Mouse (Mus musculus) left cerebral cortex, adult 9 months (tissue): ENCODE results near the gene Hs6st3.

ENCODE experiments used
- DNase-seq, 2 experiments: peaks; one replicate each; pipeline ENCODE4 v3.0.0; 2022; ENCODE audit warnings: low spot score in 2 of 2

Hs6st3 gene

DNA sequence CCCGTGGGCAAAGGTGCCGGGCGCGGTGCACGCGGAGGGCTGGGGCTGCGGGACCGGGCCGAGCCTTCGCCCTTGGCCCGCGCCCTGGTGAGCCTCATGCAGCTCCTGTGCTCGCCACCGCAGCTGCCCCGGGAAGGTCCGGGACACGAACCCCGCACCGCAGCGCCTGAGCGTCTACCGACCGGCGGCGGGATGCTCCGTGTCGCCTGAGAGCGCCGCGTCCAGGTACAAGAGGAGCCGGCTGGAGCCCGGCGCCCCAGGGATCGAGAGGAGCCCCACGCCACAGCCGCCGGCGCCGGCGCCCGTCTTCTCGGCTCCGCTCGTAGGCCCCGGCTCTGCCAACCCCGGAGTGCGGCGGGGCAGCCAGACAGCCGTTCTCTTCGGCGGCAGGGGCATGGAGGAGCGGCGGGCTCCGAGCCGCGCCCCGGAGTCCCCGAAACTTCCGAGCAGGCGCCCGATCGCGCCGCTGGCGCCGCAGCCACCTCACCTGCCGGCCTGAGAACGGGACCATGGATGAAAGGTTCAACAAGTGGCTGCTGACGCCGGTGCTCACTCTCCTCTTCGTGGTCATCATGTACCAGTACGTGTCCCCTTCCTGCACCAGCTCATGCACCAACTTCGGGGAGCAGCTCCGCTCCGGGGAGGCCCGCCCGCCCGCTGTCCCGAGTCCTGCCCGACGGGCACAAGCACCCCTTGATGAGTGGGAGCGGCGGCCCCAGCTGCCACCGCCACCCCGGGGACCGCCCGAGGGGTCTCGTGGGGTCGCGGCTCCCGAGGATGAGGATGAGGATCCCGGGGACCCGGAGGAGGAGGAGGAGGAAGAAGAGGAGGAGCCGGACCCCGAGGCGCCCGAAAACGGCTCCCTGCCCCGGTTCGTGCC lies at the start of gene Hs6st3:
Gene Hs6st3 (plus strand): TSS at position 436 of the 880 bp plus-strand sequence.
- DNase-seq = no peak

DNA sequence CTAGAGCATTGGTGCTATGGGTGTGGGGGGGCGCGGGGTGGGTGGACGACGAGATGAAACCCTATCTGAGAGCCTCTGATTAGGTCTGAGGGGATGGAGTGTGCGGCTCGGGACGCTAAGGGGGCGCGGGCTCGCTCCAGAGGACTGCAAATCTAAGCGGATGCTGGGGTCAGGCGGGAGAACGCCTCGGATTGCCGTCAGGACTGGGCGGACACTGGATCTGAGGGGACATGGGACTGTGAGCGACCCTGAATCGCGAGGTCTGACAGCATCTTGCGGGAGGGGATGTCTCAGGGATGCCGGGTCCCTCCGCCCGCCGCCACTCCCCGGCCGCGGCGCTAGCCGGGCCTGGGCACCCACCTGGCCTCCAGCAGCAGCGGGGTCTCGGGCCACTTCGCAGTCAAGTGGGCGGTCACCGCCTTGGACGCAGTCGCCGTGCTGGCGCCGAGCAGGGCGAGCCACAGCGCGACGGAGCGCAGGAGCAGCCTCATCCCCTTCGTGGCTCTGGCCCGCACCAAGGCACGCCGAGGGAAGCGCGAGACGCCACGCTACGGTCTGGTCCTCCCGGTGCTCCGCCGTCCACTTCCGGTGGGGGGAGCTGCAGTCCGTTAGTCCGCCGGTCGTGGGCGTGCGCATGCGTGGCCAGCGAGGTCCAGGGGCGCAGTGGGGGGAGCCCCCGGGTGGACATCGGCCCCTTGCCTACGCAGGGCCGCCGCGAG lies 39.1 kb upstream of the Hs6st3 start, which contains the start of gene Uggt2:
Gene Uggt2 (minus strand): TSS at position 580 of the 719 bp plus-strand sequence.
- peak; percentile 44 to 82 for DNase-seq

DNA sequence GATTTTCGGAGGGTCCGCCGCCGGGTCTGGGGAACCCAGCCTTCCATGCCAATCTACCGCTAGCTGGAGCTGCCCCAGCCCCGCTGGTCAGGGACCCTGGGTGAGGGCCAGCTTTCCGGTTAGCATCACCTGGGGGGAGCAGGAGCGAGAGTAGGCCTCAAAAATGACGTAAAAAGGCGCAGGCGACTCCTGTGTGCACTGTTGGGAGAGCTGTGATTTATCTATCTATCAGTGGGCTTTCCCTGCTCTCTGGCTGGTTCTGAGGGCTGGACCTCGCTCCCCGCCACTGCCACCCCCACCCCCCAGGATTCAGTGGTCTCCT lies 38.6 kb upstream of the Hs6st3 start:
- no peak for DNase-seq

DNA sequence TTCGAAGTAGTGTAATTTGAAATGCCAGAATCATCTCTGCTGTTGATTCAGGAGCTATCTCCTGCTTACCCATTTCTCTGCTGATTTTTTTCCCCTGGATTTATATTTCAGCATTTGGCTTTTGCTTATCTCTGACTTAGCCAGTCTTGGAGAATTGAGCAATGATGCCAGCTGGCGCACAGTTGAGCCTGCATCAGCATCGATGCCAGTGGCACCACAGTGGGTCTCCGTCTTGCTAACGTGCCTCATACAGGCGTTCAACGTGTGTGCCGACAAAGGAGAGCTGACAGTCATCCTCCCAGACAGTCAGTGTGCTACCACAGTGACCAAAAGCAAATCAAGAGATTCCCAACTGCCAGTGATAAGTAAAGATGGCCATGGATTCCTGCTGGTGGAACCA lies 30.6 kb upstream of the Hs6st3 start:
- DNase-seq = no peak

DNA sequence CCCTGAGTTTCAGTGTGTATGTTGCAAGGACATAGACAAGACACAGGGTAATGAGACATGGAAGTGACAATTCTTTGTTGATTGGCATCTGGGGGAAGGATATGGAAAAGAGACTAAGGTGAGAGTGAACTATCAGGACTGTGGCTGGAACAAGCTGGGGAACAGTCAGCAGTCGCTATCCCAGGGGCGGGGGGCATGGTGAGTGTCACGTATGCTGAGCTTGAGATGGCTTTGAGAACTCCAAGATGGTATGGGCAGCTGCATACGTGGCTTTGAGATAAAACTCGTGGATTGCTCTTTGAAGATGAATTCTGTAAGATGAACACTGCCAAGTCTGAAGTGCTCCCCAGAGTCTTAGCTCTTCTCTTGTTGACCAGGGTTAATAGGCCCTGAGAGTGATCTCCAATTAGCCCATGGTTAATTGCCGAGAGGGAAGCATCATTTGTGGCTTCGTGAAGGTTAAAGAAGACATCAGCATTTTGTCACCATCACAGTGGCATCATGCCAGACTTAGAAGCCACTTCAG lies 29.3 kb upstream of the Hs6st3 start:
- DNase-seq = no peak

DNA sequence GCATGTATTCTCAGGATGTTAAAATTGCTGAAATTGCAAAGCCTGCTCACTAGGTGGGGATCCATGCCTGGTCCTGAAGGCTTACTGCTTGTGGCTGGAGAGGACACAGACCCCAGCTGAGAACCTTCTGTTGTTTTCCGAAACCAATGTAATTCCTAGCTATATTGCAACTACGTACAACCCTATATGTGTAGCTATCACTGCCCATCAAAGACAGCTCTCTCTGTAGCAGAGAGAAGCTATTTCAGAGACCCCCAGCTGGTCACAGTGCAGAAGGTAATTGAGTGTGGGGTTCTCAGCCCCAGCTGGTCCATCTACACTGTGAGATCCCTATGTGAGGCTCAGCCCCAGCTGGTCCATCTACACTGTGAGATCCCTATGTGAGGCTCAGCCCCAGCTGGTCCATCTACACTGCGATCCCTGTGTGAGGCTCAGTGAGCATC lies 28.3 kb upstream of the Hs6st3 start:
- DNase-seq = no peak

DNA sequence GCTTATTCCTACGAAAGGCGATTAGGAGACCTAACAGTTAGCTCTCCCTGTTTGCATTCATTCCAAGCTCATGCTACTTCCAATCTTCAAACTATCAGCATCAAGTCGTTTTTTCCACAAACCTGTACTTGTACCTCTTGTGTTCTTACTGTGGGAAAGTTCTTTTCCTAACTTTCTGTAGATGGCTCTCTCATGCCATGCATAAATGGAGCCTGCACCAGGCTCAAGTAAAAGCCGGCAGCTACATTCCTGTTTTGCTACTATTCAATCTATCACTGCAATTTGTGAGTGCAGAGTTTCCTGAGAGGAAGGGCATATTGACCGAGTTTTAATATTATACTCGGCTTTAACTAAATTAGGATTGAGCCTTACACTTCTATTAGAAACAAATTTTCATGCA lies 25.6 kb upstream of the Hs6st3 start:
- no peak for DNase-seq

DNA sequence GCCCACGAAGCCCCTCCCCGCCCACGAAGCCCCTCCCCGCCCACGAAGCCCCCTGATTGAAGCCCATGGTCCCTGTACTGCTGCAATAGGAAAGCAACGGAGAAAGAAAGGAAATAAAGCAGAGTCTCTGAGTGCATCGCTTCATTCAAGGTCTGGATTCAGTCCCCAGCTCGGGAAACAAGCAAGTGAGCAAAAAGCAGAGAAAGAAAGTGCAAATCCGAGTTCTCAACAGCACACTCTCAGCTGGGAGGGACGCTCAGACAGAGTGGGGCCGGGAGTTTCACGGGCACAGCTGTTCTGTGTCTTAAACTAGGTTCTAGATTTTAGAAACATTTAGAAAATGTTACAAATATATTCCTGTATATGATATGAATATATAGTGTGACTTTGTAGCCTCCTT lies 14.6 kb upstream of the Hs6st3 start:
- no peak for DNase-seq

DNA sequence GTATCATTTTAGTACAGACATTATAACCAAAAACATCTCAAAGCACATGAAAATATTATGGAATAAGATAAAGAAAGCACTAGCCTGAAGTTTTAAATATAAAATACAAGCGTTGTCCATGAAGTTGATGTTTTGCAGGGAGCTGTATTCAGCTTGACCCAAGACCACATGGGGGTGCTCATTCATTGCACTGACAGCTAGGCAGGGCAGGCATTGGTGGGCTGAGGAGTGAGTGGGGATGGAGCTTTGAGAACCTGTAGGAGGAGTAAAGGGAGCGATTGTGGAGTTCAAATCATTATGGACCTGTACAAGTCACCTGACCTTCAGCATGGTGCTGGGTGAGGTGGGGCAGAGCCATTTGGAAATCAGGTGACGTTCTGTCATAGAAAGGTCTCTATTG lies 14.1 kb upstream of the Hs6st3 start:
- DNase-seq = no peak

DNA sequence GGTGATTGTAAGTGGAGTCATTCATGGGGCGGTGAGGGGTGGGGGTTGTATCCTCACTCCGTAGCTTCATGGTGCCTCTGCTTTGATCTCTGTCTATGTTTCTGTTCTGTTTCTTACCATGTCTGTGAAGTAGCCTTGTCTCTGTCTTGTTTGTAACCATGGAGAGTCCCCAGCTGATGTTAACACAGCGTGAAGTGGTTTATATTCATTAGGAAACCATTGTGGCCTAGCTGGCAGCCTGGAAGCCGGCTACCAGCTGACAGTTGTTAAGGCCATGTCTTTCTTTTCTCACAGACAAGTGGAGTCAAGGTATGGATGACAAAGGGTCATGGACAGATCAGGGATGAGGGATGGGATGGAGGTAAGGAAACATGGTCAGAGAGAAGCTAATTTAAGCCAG lies 12.3 kb upstream of the Hs6st3 start:
- DNase-seq = no peak

DNA sequence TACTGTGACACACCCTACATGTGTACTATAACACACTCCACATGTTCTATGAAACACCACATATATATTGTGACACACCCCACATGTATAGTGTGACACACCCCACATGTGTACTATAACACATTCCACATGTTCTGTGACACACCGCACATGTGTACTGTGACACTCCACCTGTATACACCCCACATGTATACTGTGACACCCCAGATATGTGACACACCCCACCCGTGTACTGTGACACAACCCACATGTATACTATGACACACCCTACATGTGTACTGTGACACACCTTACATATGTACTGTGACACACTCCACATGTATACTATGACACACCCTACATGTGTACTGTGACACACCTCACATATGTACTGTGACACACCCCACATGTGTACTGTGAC lies 10.8 kb upstream of the Hs6st3 start:
- DNase-seq = no peak

DNA sequence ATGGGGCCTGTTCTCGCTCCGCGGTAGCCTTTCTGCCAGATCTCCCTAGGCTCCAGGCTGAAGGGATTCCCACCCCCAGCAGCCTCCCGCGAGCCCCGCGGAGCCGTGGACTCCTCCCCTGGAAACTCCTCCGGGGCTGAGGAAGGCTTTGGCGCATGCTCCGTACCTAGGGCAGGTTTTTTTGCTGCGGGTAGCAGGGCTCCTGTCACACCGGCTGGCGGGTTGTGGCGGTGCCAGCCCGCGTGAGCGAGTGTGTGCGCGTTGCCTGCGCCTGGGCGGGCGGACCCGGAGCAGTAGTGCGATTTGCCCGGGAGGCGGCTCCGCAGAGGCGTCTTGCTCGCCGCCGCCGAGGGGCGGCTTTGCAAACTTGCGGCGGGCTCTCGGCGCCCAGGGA lies 632 bp upstream of the Hs6st3 start:
- DNase-seq = peak; percentile 69 to 88

DNA sequence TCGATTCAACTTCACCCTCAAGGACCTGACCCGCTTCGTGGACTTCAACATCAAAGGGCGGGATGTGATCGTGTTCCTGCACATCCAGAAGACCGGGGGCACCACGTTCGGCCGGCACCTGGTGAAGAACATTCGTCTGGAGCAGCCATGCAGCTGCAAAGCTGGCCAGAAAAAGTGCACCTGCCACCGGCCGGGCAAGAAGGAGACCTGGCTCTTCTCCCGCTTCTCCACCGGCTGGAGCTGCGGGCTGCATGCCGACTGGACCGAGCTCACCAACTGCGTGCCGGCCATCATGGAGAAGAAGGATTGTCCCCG lies 602 bp downstream of the Hs6st3 start:
- DNase-seq = no peak

DNA sequence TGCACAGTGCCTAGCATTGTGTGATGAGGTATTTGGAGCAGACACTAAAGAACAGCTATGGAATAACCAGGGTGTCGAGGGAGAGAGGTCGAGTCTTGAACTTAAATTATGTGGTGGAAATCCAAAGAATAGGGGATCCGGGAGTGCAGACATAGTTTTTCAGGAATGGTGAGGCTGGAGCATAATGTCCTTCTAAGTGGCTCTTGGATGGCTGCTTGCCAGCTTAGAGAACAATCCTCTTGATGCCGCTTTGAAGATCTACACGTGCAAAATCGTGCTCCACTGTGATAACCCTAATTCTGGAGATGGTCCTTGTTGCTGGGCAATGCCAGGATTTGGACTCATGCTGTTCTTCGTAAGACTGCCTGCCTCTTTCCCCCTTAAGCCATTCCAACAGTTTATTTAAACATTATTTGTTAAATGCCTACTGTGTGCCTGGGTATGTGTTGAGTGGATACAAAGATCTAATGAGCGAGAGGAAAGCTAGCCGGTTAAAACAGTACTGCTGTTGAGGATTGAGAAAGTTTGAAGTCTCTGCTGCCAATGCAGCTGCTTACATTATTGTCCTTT lies 1.3 kb downstream of the Hs6st3 start:
- DNase-seq = no peak

DNA sequence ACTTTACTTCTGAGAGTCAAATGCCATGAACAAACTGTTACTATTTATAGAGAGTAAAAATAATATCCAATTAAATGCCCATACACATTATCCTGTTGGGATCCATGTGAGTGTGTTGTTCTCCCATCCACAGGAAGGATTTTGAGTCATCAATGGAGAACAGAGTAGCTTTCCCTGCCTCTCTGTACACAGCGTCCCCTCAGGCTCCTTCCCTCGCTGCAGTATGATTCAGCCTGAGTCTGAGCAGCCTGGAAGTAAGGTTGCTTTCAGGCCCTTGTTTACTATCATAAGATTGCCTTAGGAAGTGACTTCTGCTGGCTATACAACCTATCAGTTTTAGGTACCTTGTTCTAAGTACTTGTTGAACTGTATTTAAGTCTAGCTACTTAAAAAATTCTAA lies 14.9 kb downstream of the Hs6st3 start:
- no peak for DNase-seq

DNA sequence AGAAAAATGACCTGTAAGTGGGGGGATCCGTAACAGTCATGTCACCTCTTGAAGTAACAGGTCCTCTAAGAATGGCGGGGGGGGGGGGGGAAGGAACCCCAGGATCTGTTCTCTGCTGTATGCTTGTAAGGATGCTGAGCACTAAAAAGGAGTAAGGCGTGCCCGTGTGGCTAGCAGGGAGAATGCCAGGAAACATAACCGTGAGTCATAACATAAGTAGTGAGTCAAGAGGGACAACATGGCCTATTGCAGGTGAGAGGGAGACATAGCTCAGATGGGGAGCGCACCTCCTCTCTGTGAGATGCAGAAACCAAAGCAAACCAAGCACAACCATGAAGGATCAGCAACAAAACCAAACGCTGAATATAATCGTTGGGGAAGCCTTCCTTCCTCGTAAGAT lies 55.8 kb downstream of the Hs6st3 start:
- DNase-seq = no peak

DNA sequence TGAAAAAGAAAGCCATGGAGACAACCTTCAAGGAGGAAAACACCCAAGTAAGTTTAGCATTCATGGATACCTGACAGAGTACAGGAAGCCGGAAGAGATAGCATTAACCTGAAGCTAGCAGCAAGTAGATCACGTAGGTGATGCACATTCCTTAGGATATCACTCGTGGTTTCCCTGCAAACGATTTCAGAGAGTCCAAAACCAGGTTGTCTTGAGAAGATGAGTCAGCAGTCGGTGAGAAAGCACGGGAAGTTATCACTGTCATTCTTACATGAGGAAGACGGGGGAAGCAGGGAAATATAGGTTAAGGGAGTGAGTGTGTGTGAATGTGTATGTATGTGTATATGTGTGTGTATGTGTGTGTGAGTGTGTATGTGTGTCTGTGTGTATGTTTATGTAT lies 65.4 kb downstream of the Hs6st3 start:
- no peak for DNase-seq

DNA sequence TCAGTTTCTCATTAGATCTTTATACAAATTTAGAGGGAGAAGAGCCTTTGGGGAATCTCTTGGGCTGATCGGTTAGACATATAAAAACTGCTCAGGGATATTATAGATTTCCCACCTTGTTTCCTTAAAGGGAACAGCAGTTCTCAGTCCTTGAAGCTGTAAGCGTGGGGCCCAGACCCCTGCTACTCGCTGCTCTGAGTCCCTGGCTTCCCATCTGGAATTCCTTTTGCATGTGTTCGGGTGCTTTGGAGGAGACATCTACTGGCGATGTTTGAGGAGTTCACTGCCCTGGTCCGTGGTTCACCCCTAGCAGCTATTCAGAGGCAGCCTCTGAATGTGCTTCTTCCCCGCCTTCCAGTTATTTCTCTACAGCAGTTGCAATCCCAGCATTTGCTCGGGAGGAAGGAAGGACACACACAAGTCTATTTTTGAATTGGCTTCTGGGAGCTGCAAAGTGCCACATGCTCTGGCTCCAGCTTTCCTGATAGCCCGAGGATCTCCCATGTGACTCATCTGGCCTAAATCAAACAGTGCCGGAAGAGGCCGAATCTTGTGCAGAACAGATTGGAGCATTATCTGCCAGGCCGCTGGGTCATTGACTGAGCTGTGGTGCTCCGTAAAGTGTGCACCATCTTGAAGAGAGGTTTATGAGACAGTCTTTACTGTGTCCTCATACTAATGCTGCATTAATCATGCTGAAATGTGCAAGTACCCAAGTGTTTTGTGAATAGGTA lies 77.6 kb downstream of the Hs6st3 start:
- DNase-seq = peak in 1 of 2 experiments; percentile 21

DNA sequence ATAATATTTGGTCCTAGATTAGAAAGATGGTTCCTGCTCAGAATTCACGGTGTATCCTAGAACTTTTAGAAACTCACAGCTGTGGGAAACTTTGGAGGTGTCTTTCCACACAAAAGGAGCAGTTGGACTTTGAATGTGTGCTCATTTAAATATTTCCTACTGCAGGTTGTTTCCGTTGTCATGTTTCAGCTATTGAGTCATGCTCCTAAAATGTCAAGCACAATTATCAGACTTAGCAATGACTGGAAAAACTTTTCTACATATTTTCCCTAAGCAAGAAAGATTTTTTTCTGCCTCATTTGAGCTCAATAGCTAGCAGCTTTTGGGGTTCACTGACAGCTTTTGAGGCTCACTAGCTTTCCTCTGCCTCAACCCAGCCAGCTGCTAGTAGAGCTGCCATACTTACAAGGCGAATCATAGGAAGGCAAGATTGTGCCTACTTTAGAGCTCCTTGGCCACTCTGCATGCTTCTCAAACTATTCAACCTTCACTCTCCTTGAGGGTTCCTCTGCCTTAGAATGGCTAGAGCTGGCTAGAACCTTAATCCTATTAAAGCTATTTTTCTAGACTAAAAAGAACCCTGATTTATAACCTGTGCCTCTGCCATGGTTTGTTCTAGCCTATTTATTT lies 89.7 kb downstream of the Hs6st3 start:
- no peak for DNase-seq

DNA sequence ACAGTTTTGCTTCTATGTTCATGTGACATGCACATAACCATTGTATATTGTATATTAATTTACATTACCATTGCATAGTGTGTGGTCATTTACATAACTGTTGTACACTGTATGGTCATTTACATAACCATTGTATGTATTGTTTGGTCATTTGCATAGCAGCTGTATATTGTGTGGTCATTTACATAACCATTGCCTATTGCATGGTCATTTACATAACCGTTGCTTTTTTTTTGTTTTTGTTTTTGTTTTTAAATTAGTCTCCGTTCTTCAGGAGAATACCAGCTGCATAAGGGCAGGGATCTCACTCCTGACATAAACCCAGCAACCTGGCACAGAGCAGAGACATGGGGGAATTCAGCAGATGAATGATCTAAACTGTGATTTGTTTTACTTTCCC lies 95.5 kb downstream of the Hs6st3 start:
- DNase-seq = no peak

DNA sequence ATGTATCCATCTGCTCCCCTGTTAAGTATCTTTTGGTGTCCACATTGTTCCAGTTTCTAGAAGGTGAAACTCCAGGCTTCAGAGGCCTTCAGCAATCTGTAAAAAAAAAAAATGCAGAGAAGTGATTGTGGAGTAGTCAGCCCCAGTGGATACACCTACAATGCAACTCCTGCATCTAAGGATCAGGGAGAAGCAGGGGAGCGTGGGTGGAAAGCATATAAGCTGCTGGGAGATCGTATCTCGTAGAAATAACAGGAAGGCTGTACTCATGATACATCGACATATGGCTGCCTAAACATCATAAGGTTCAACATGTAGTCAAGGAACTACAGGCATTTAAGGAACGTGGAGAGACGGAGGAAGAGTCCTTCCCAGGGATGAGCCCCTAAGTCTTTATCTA lies 109.0 kb downstream of the Hs6st3 start:
- DNase-seq = peak in 1 of 2 experiments; percentile 26
